In genomic region chr3:142898949-142899396, GRCm38 (mm10) we compare ENCODE assay signal across 12 mouse cellular contexts. TPM values are rescaled to one million over a fixed set of nuclear protein-coding genes. Genes with fewer than 3 reads are reported as not detected.
DNase-seq lines count a peak whose midpoint lies in the region; ATAC-seq and TF ChIP-seq lines count a peak whose summit lies in the region.
"Had no signal": no experiment of that assay in that cellular context is flagged by ENCODE, and none has a peak within 500 bp of the region (broad histone marks: within the 10 kb centered on the region; RNA-seq: fewer than 3 reads in every experiment).

No protein-coding gene starts in this region.

- H3K9ac ChIP-seq in embryonic facial prominence, embryonic 14.5 days (ENCODE audit: low read depth, low read length): no peak overlapping the region
- H3K9ac ChIP-seq in MEL (ENCODE audit: control insufficient read depth, low read depth, low read length, poor library complexity, severe bottlenecking): peak overlapping the region; percentile 30
- no peak overlapping the region for H3K9ac ChIP-seq in stomach, postnatal 0 days (ENCODE audit: low read length)
- H3K9ac ChIP-seq: neural tube, embryonic 12.5 days had no signal

- no peak for TF ChIP-seq RAD21 in MEL (IDR thresholded peaks at IDR 0.05; ENCODE audit: low read depth, low read length)

- no peak for ATAC-seq in embryonic facial prominence, embryonic 14.5 days (ENCODE audit: low read depth)
- no peak for ATAC-seq in stomach, postnatal 0 days (ENCODE audit: low FRiP score, low TSS enrichment)
- ATAC-seq: intestine, embryonic 16.5 days had no signal

- H3K4me1 ChIP-seq in embryonic facial prominence, embryonic 14.5 days (ENCODE audit: control insufficient read depth, insufficient read depth, low read length): no peaks in the 10 kb centered on the region
- no peaks in the 10 kb centered on the region for H3K4me1 ChIP-seq in embryonic facial prominence, embryonic 10.5 days
- peaks cover 0 to 15% of the 10 kb centered on the region in 2 experiments; a peak in 3 of 4 replicates for H3K4me1 ChIP-seq in MEL (ENCODE audit: control insufficient read depth in 1 of 2, insufficient read depth in 2 of 2, low read length in 2 of 2)
- no peaks in the 10 kb centered on the region for H3K4me1 ChIP-seq in midbrain, embryonic 10.5 days
- no peaks in the 10 kb centered on the region for H3K4me1 ChIP-seq in stomach, postnatal 0 days (replicated peaks; ENCODE audit: control insufficient read depth, insufficient read depth)
- H3K4me1 ChIP-seq: neural tube, embryonic 12.5 days had no signal

- no peaks in the 10 kb centered on the region for H3K36me3 ChIP-seq in embryonic facial prominence, embryonic 14.5 days (ENCODE audit: control insufficient read depth, insufficient read depth, low read length)
- H3K36me3 ChIP-seq in embryonic facial prominence, embryonic 10.5 days (replicated peaks): no peaks in the 10 kb centered on the region
- peaks cover 0 to 9% of the 10 kb centered on the region in 2 experiments; a peak in 2 of 4 replicates for H3K36me3 ChIP-seq in MEL (ENCODE audit: control insufficient read depth in 1 of 2, insufficient read depth in 2 of 2, low read length in 2 of 2)
- no peaks in the 10 kb centered on the region for H3K36me3 ChIP-seq in midbrain, embryonic 10.5 days
- no peaks in the 10 kb centered on the region for H3K36me3 ChIP-seq in stomach, postnatal 0 days (ENCODE audit: control insufficient read depth, insufficient read depth, low read length)
- H3K36me3 ChIP-seq: neural tube, embryonic 12.5 days had no signal

- no peaks in the 10 kb centered on the region for H3K79me2 ChIP-seq in MEL (ENCODE audit: control insufficient read depth, insufficient read depth, low read length, poor library complexity)

- H3K9me3 ChIP-seq in embryonic facial prominence, embryonic 14.5 days (ENCODE audit: control insufficient read depth, low read length): no peaks in the 10 kb centered on the region
- no peaks in the 10 kb centered on the region for H3K9me3 ChIP-seq in embryonic facial prominence, embryonic 10.5 days
- H3K9me3 ChIP-seq in MEL (replicated peaks; ENCODE audit: insufficient read depth, low read length): no peaks in the 10 kb centered on the region
- H3K9me3 ChIP-seq in midbrain, embryonic 10.5 days (replicated peaks): no peaks in the 10 kb centered on the region
- no peaks in the 10 kb centered on the region for H3K9me3 ChIP-seq in stomach, postnatal 0 days (ENCODE audit: control insufficient read depth, low read length)
- H3K9me3 ChIP-seq: neural tube, embryonic 12.5 days had no signal

- H3K4me2 ChIP-seq in embryonic facial prominence, embryonic 14.5 days (ENCODE audit: low read depth, low read length): no peak overlapping the region
- no peak overlapping the region for H3K4me2 ChIP-seq in stomach, postnatal 0 days (replicated peaks; ENCODE audit: low read depth)
- H3K4me2 ChIP-seq: neural tube, embryonic 12.5 days had no signal

- H3K27ac ChIP-seq in embryonic facial prominence, embryonic 14.5 days (replicated peaks; ENCODE audit: low read depth, low read length): no peak overlapping the region
- H3K27ac ChIP-seq in embryonic facial prominence, embryonic 10.5 days (replicated peaks): no peak overlapping the region
- H3K27ac ChIP-seq in MEL (ENCODE audit: control insufficient read depth, low read depth, low read length): peak overlapping the region; percentile 74
- no peak overlapping the region for H3K27ac ChIP-seq in midbrain, embryonic 10.5 days (replicated peaks)
- no peak overlapping the region for H3K27ac ChIP-seq in stomach, postnatal 0 days (replicated peaks)
- H3K27ac ChIP-seq: neural tube, embryonic 12.5 days had no signal

- TF ChIP-seq EP300 in MEL (IDR thresholded peaks at IDR 0.05; ENCODE audit: low read depth in 1 of 2, low read length in 2 of 2): peak in 1 of 2 experiments; percentile 78; a peak in 3 of 4 replicates
- no peak for TF ChIP-seq EP300 in stomach, postnatal 0 days (optimal IDR thresholded peaks at IDR 0.05)

- H3K27me3 ChIP-seq in embryonic facial prominence, embryonic 14.5 days (replicated peaks; ENCODE audit: control insufficient read depth, insufficient read depth, low read length): no peaks in the 10 kb centered on the region
- H3K27me3 ChIP-seq in embryonic facial prominence, embryonic 10.5 days (replicated peaks; ENCODE audit: low read depth, poor library complexity, severe bottlenecking): no peaks in the 10 kb centered on the region
- H3K27me3 ChIP-seq in MEL (ENCODE audit: control insufficient read depth in 1 of 2, insufficient read depth in 2 of 2, low read length in 2 of 2): no peaks in the 10 kb centered on the region
- H3K27me3 ChIP-seq in midbrain, embryonic 10.5 days (ENCODE audit: low read depth, poor library complexity, severe bottlenecking): no peaks in the 10 kb centered on the region
- H3K27me3 ChIP-seq in stomach, postnatal 0 days (ENCODE audit: control insufficient read depth, insufficient read depth, low read length): no peaks in the 10 kb centered on the region
- H3K27me3 ChIP-seq: neural tube, embryonic 12.5 days had no signal

- peak; percentile 11 for DNase-seq in embryonic facial prominence, embryonic 14.5 days (ENCODE audit: low spot score)
- DNase-seq in embryonic facial prominence, embryonic 10.5 days (ENCODE audit: low spot score): no peak
- DNase-seq in MEL (ENCODE audit: low read depth, low spot score): peak; percentile 92
- peak; percentile 27 for DNase-seq in induced T-regulatory cell, adult 2 months (ENCODE audit: low read depth)
- DNase-seq in thymus, adult 18-20 months: peak; percentile 7 to 26
- DNase-seq in urinary bladder, postnatal 25 days (ENCODE audit: low spot score): no peak
- no peak for DNase-seq in midbrain, embryonic 10.5 days (ENCODE audit: low spot score)
- no peak for DNase-seq in stomach, postnatal 0 days (ENCODE audit: low spot score)
- DNase-seq: gastrocnemius, postnatal 14 days; lung, postnatal 10 days had no signal

- peak in 1 of 2 experiments; percentile 71; a peak in 2 of 4 replicates for TF ChIP-seq POLR2A in MEL (IDR thresholded peaks at IDR 0.05; ENCODE audit: control insufficient read depth in 1 of 2, insufficient read depth in 1 of 2, low read depth in 1 of 2, low read length in 2 of 2, poor library complexity in 1 of 2)

- TF ChIP-seq CTCF in MEL (IDR thresholded peaks at IDR 0.05 in 2 of 3, conservative IDR thresholded peaks at IDR 0.05 in 1 of 3; ENCODE audit: control insufficient read depth in 1 of 3, insufficient read depth in 1 of 3, low read depth in 2 of 3, low read length in 3 of 3, poor library complexity in 1 of 3, severe bottlenecking in 1 of 3): no peak
- no peak for TF ChIP-seq CTCF in stomach, postnatal 0 days (IDR thresholded peaks at IDR 0.05; ENCODE audit: low read depth)

- no peak overlapping the region for H3K4me3 ChIP-seq in embryonic facial prominence, embryonic 14.5 days (ENCODE audit: low read depth, low read length)
- H3K4me3 ChIP-seq in embryonic facial prominence, embryonic 10.5 days: no peak overlapping the region
- peak overlapping the region; percentile 34 to 58 for H3K4me3 ChIP-seq in MEL (ENCODE audit: control insufficient read depth in 1 of 2, insufficient read depth in 1 of 2, low read depth in 2 of 2, low read length in 2 of 2)
- no peak overlapping the region for H3K4me3 ChIP-seq in midbrain, embryonic 10.5 days
- H3K4me3 ChIP-seq in stomach, postnatal 0 days (ENCODE audit: low read depth, low read length): no peak overlapping the region
- H3K4me3 ChIP-seq: neural tube, embryonic 12.5 days had no signal

- 77% methylated on average over 8 of the region's 8 CpGs for WGBS in embryonic facial prominence, embryonic 14.5 days
- 82% methylated on average over 8 of the region's 8 CpGs for WGBS in embryonic facial prominence, embryonic 10.5 days
- WGBS in midbrain, embryonic 10.5 days: 86% methylated on average over 8 of the region's 8 CpGs
- WGBS in stomach, postnatal 0 days: 80% methylated on average over 8 of the region's 8 CpGs

TF ChIP-seq in MEL, 35 proteins besides CTCF, POLR2A, EP300 and RAD21 (continues in another document):
- no peak for TF ChIP-seq GABPA (IDR thresholded peaks at IDR 0.05; ENCODE audit: low read depth, low read length)
- peak; percentile 90 for TF ChIP-seq ELF1 (IDR thresholded peaks at IDR 0.05; ENCODE audit: low read depth, low read length)
- TF ChIP-seq CHD2 (IDR thresholded peaks at IDR 0.05; ENCODE audit: low read length): no peak
- TF ChIP-seq UBTF (IDR thresholded peaks at IDR 0.05; ENCODE audit: borderline replicate concordance, insufficient read depth, low read depth, low read length): no peak
- peak; percentile 76 for TF ChIP-seq GATA1 (IDR thresholded peaks at IDR 0.05; ENCODE audit: low read depth, low read length)
- 0 out of 2 replicates have a peak, but pooled peaks have one; percentile 11 for TF ChIP-seq MAX (IDR thresholded peaks at IDR 0.05; ENCODE audit: low read length)
- TF ChIP-seq ZNF384 (IDR thresholded peaks at IDR 0.05; ENCODE audit: low read depth, low read length): no peak
- TF ChIP-seq KAT2A (conservative IDR thresholded peaks at IDR 0.05; ENCODE audit: low read depth, low read length): no peak
- TF ChIP-seq HCFC1 (IDR thresholded peaks at IDR 0.05; ENCODE audit: low read depth, low read length): no peak
- no peak for TF ChIP-seq ZKSCAN1 (IDR thresholded peaks at IDR 0.05; ENCODE audit: low read depth, low read length)
- TF ChIP-seq BHLHE40 (IDR thresholded peaks at IDR 0.05; ENCODE audit: borderline replicate concordance, low read depth, low read length): no peak
- TF ChIP-seq USF2 (IDR thresholded peaks at IDR 0.05; ENCODE audit: borderline replicate concordance in 1 of 2, insufficient read depth in 1 of 2, low read depth in 1 of 2, low read length in 2 of 2): no peak
- no peak for TF ChIP-seq MAFK (IDR thresholded peaks at IDR 0.05; ENCODE audit: borderline replicate concordance, low read depth, low read length)
- peak; percentile 78 for TF ChIP-seq TCF12 (IDR thresholded peaks at IDR 0.05; ENCODE audit: low read depth, low read length)
- 0 out of 2 replicates have a peak, but pooled peaks have one; percentile 38 for TF ChIP-seq MXI1 (IDR thresholded peaks at IDR 0.05; ENCODE audit: low read depth, low read length)
- TF ChIP-seq ZC3H11A (IDR thresholded peaks at IDR 0.05; ENCODE audit: low read depth, low read length): no peak
- TF ChIP-seq SMC3 (IDR thresholded peaks at IDR 0.05; ENCODE audit: low read depth, low read length): peak; percentile 6; the same call in 1 of the 2 replicates

RNA-seq across cellular contexts. Expression of gene Pkn2, which starts 17.2 kb away (rescaled TPM):
- polyA plus RNA-seq in embryonic facial prominence, embryonic 14.5 days (2014; fragmentation: Nextera tagmentation; extraction: Ambion mirVana): 39.5 and 42.8 TPM in 2 replicates
- 55.0 and 55.6 TPM in 2 replicates for polyA plus RNA-seq in embryonic facial prominence, embryonic 10.5 days (2016; fragmentation: Nextera tagmentation; extraction: Ambion mirVana)
- total RNA-seq in MEL (2012; rRNA removed): 33.5 and 38.6 TPM in 2 replicates
- 10 to 100 TPM; 34.7 to 38.8 TPM for polyA plus RNA-seq in MEL (2012; ENCODE audit: insufficient read depth in 1 of 2, insufficient read length in 2 of 2, low read depth in 1 of 2, low replicate concordance in 2 of 2, missing spikeins in 1 of 2)
- polyA plus RNA-seq in midbrain, embryonic 10.5 days (2016; fragmentation: Nextera tagmentation; extraction: Ambion mirVana): 46.5 and 53.5 TPM in 2 replicates
- 32.4 and 38.7 TPM in 2 replicates for polyA plus RNA-seq in stomach, postnatal 0 days (2015; fragmentation: Nextera tagmentation; extraction: Ambion mirVana)

Comparison
In these comparisons a context has a peak if more than half of its experiments do, and no peak if none do; other contexts are left out.
1. DNase-seq: peak in embryonic facial prominence, embryonic 14.5 days (single experiment), MEL (single experiment), induced T-regulatory cell, adult 2 months (single experiment) and thymus, adult 18-20 months (2 of 2); none in embryonic facial prominence, embryonic 10.5 days (single experiment), urinary bladder, postnatal 25 days (single experiment), midbrain, embryonic 10.5 days (single experiment) and stomach, postnatal 0 days (single experiment).
2. H3K4me3 ChIP-seq: peak in MEL (2 of 2); none in embryonic facial prominence, embryonic 14.5 days (single experiment), embryonic facial prominence, embryonic 10.5 days (single experiment), midbrain, embryonic 10.5 days (single experiment) and stomach, postnatal 0 days (single experiment).